Mouse (Mus musculus) ES-Bruce4 (cell line): Measurements from ENCODE around the gene 2310034G01Rik. TPM values are rescaled to one million over a fixed set of nuclear protein-coding genes. Genes with fewer than 3 reads are reported as not detected.

Source experiments
- H3K27ac ChIP-seq: 2 replicates; pipeline ENCODE4 v1.5.1; 2012; ENCODE audit warnings: low read length, inconsistent platforms; ENCODE audit not compliant: insufficient read depth
- H3K27me3 ChIP-seq: 2 replicates; pipeline ENCODE4 v1.6.1; 2012; ENCODE audit warnings: mild to moderate bottlenecking, low read length, inconsistent platforms; ENCODE audit not compliant: control insufficient read depth, poor library complexity, insufficient read depth, severe bottlenecking
- H3K36me3 ChIP-seq: 2 replicates; pipeline ENCODE4 v1.6.1; 2012; ENCODE audit warnings: inconsistent platforms, mild to moderate bottlenecking, low read length, moderate library complexity; ENCODE audit not compliant: control insufficient read depth, poor library complexity, insufficient read depth, severe bottlenecking
- H3K4me1 ChIP-seq: one replicate; pipeline ENCODE4 v1.8.1; 2011; ENCODE audit warnings: low read length; ENCODE audit not compliant: control insufficient read depth, insufficient read depth
- H3K4me3 ChIP-seq: 2 replicates; pipeline ENCODE4 v1.5.1; 2011; ENCODE audit warnings: low read depth, mild to moderate bottlenecking, low read length
- H3K9ac ChIP-seq: 2 replicates; pipeline ENCODE4 v1.6.1; 2012; ENCODE audit warnings: low read depth, mild to moderate bottlenecking, inconsistent platforms; ENCODE audit not compliant: poor library complexity, severe bottlenecking
- H3K9me3 ChIP-seq: replicated peaks from 2 replicates; pipeline ENCODE4 v1.6.1; 2012; ENCODE audit warnings: mild to moderate bottlenecking, low read length, inconsistent platforms; ENCODE audit not compliant: control insufficient read depth, poor library complexity, insufficient read depth, severe bottlenecking
- CTCF ChIP-seq: IDR thresholded peaks from one replicate; pipeline ENCODE4 v1.8.1; 2011; ENCODE audit warnings: low read depth, low read length
- EP300 ChIP-seq: IDR thresholded peaks from 2 replicates; pipeline ENCODE4 v1.6.1; 2011; ENCODE audit warnings: low read depth, low read length; ENCODE audit not compliant: insufficient read depth
- POLR2A ChIP-seq: IDR thresholded peaks from one replicate; pipeline ENCODE4 v1.8.1; 2011; ENCODE audit warnings: low read length; ENCODE audit not compliant: insufficient read depth
- polyA plus RNA-seq: library from polyadenylated mRNA; stranded (reverse); fragments of >200 nt; gene quantifications from 2 replicates; pipeline ENCODE4 v1.2.4, GENCODE M21; 2011; ENCODE audit warnings: low read depth; ENCODE audit not compliant: missing spikeins, insufficient read depth, insufficient read length

2310034G01Rik gene
- polyA plus RNA-seq, 1 experiment: 0.43 TPM

DNA sequence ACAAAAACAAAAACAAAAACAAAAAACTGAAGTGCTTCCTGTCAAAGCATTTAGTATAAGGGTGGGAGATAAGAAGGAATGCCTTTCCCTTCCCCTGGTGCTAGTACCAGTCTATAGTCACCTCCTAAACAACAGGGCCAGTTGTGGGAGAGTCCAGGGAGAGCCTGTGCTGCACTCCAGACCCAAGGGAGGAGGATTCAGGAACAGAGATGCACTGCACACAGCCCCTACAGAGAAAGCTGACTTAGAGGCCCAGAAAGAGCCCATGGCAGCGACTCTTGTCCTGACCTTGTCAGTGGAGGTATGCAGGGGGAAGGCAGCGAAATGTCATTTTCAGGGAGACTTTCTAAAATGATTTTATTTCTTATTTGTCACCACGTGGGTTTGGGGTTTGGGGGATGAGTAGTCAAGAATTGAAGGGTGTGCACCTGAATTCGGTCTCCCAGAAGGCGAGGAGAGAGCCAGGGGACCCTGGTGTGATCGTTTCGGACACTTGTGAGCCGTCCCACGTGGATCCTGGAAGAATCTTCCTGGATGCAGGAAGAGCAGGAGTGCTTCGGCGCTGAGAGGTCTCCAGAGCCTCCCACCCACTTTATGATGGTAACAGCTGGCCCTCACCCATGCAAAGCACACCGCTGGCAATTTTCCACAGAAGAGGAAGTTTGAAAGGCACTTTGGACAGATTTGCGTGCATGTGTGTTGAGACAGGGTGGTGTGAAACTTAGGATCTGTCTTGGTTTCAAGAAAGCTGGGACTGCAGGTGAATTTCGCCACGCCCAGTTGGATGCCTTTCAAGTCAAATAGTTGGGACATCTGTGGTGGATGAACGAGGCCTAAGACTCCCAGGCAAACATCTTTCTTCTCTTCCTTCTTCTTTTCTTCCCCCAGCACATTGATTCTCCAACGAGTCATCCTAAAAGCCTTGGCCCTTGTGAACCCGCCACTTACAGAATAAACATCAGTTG, 46.6 kb downstream of the 2310034G01Rik start:
- no peak overlapping the region for H3K9ac ChIP-seq

DNA sequence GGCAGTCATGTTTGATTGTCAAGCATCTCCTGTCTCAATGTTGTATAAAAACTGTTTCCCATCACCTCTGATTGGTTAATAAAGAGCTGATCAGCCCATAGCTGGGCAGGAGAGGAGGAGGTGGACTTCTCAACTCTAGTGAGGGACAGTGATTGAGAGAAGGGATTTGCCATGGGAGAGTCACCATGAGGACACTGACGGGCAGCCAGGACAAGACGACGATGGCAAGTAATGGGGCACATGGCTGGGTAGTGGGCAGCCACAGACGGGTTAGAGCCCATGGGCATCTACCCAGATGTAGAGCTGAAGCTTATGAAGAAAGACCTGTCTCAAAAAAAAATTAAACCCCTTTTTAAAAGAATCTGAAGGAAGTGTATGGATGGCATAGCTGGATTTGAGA, 47.6 kb downstream of the 2310034G01Rik start:
- Histone ChIP-seq H3K9ac (no peak overlapping the region), H3K9me3 (no peaks in the 10 kb centered on the region), H3K36me3 (no peaks in the 10 kb centered on the region), H3K27me3 (no peaks in the 10 kb centered on the region), H3K4me1 (no peaks in the 10 kb centered on the region), H3K27ac (no peak overlapping the region), H3K4me3 (no peak overlapping the region)
- TF ChIP-seq POLR2A (no peak), EP300 (no peak), CTCF (no peak)

More for the DNA sequence above, 46.6 kb downstream of the 2310034G01Rik start:
- Histone ChIP-seq H3K4me1 (no peaks in the 10 kb centered on the region), H3K27me3 (no peaks in the 10 kb centered on the region), H3K9me3 (no peaks in the 10 kb centered on the region), H3K27ac (no peak overlapping the region), H3K4me3 (no peak overlapping the region), H3K36me3 (no peaks in the 10 kb centered on the region)
- TF ChIP-seq EP300 (no peak), CTCF (no peak), POLR2A (no peak)

DNA sequence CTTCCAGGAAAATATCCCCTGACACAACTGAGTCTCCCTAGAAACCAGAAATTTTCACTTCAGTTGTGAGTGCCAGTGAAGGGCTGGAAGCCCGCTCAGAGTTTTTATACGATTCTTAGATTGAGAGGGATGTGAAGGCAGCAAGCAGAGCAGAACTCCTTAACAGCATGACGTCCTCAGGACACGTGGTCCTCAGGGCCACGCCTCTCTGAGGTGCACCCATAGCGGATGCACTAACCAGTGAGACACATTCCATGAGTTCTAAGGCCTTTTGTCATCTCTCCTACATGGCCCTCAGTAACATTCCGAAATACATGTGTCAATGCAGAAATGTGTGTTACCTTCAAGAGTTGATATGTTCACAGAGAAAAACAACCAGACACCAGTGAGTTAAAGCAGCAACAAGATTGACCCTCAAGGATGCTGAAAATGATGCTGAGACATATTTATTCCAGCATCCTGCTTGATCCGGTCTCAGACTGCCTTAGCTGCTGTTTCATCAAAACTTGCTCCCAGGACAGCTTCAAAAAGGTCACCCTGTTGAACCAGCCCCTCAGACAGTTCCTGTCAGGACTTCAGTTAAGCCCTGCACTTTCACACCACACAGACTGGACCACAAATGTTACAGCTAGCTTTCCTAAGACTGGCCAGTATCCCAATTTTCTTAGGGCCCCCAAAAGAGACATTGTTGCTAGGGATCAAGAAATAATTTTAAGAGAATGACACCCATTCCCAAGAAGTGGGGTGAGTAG, 49.6 kb downstream of the 2310034G01Rik start:
- no peak overlapping the region for H3K27ac ChIP-seq
- no peak overlapping the region for H3K4me3 ChIP-seq
- H3K27me3 ChIP-seq: no peaks in the 10 kb centered on the region; the same call in 1 of the 2 replicates
- H3K9ac ChIP-seq: no peak overlapping the region
- H3K36me3 ChIP-seq: no peaks in the 10 kb centered on the region
- H3K9me3 ChIP-seq: no peaks in the 10 kb centered on the region
- TF ChIP-seq POLR2A (no peak), EP300 (no peak), CTCF (no peak)
- H3K4me1 ChIP-seq: no peaks in the 10 kb centered on the region

Other genes starting within 250 kb of the 2310034G01Rik start
- gene Elovl3, start 218.4 kb downstream of the 2310034G01Rik start, polyA plus RNA-seq: not detected in 2 replicates
- not detected in 2 replicates for gene Pitx3, start 202.0 kb downstream of the 2310034G01Rik start, polyA plus RNA-seq
- 51.5 and 58.5 TPM in 2 replicates for gene Gbf1, start 197.8 kb downstream of the 2310034G01Rik start, polyA plus RNA-seq
- gene Nfkb2, start 46.0 kb downstream of the 2310034G01Rik start, polyA plus RNA-seq: 17.7 and 20.4 TPM in 2 replicates
- 1.4 and 2.0 TPM in 2 replicates for gene Psd, start 23.1 kb downstream of the 2310034G01Rik start, polyA plus RNA-seq
- 1.1 TPM in 2 replicates for gene Fbxl15, start 22.1 kb downstream of the 2310034G01Rik start, polyA plus RNA-seq
- gene Cuedc2, start 11.6 kb downstream of the 2310034G01Rik start, polyA plus RNA-seq: 65.5 and 78.3 TPM in 2 replicates
- gene Mfsd13a, start 9.2 kb downstream of the 2310034G01Rik start, polyA plus RNA-seq: 47.5 and 51.2 TPM in 2 replicates
- gene Actr1a, start 45.4 kb upstream of the 2310034G01Rik start, polyA plus RNA-seq: 75.3 and 92.8 TPM in 2 replicates
- gene Sufu, start 46.6 kb upstream of the 2310034G01Rik start, polyA plus RNA-seq: 16.0 and 16.7 TPM in 2 replicates
- gene Trim8, start 151.4 kb upstream of the 2310034G01Rik start, polyA plus RNA-seq: 14.2 and 16.3 TPM in 2 replicates
- 91.4 and 95.8 TPM in 2 replicates for gene Arl3, start 222.9 kb upstream of the 2310034G01Rik start, polyA plus RNA-seq
- 6.0 and 7.3 TPM in 2 replicates for gene Sfxn2, start 223.1 kb upstream of the 2310034G01Rik start, polyA plus RNA-seq
- gene Wbp1l, start 248.8 kb upstream of the 2310034G01Rik start, polyA plus RNA-seq: 24.5 and 25.5 TPM in 2 replicates